Mouse (Mus musculus) liver, postnatal 0 days (tissue): ENCODE measurements around the gene Prlh. TPM values are rescaled to one million over a fixed set of nuclear protein-coding genes. Genes with fewer than 3 reads are reported as not detected.

Source experiments
- ATAC-seq: fragments of 200-750 bp; cut with Nextera tagmentation; 2 replicates; pipeline ENCODE4 v1.8.0; 2017; ENCODE audit warnings: mild to moderate bottlenecking, moderate library complexity
- DNase-seq: peaks from one replicate; pipeline ENCODE4 v3.0.0-alpha.2; 2016
- H3K27ac ChIP-seq: fragments of 300-500 bp; sonication (generic); 2 replicates; pipeline ENCODE4 v1.5.1; 2014; ENCODE audit warnings: antibody characterized with exemption, moderate library complexity, mild to moderate bottlenecking, low read depth
- H3K27me3 ChIP-seq: fragments of 300-500 bp; sonication (generic); 2 replicates; pipeline ENCODE4 v1.6.1; 2014; ENCODE audit warnings: low read length, control low read depth, mixed read lengths; ENCODE audit not compliant: insufficient read depth
- H3K36me3 ChIP-seq: fragments of 300-500 bp; sonication (generic); replicated peaks from 2 replicates; pipeline ENCODE4 v1.6.1; 2014; ENCODE audit warnings: mild to moderate bottlenecking, control low read depth, low read length, moderate library complexity, mixed read lengths; ENCODE audit not compliant: insufficient read depth
- H3K4me1 ChIP-seq: fragments of 300-500 bp; sonication (generic); 2 replicates; pipeline ENCODE4 v1.6.1; 2014; ENCODE audit warnings: antibody characterized with exemption, mild to moderate bottlenecking, control low read depth; ENCODE audit not compliant: insufficient read depth
- H3K4me2 ChIP-seq: fragments of 300-500 bp; sonication (generic); 2 replicates; pipeline ENCODE4 v1.6.1; 2014; ENCODE audit warnings: low read depth, mild to moderate bottlenecking, low read length, moderate library complexity, mixed read lengths
- H3K4me3 ChIP-seq: fragments of 300-500 bp; sonication (generic); 2 replicates; pipeline ENCODE4 v1.5.1; 2014; ENCODE audit warnings: low read depth, low read length
- H3K9ac ChIP-seq: fragments of 300-500 bp; sonication (generic); replicated peaks from 2 replicates; pipeline ENCODE4 v1.6.1; 2014; ENCODE audit warnings: mild to moderate bottlenecking, moderate library complexity
- H3K9me3 ChIP-seq: fragments of 300-500 bp; sonication (generic); 2 replicates; pipeline ENCODE4 v1.6.1; 2016; ENCODE audit warnings: mild to moderate bottlenecking, control low read depth, low read length, mixed read lengths
- CTCF ChIP-seq: sonication (generic); IDR thresholded peaks from 2 replicates; pipeline ENCODE4 v1.5.1; 2016; ENCODE audit warnings: antibody characterized with exemption, low read depth
- EP300 ChIP-seq: IDR thresholded peaks from 2 replicates; pipeline ENCODE4 v1.6.1; 2016; ENCODE audit warnings: antibody characterized with exemption, low read depth, mild to moderate bottlenecking
- WGBS: fragments of 180-500 bp; shearing (Covaris S2); extraction: QIAGEN DNeasy Blood & Tissue Kit; methylation state at CpG from one replicate; pipeline ENCODE4 v1.1.7; 2014; ENCODE audit not compliant: insufficient replicate concordance; 5-methylcytosine and 5-hydroxymethylcytosine counted together
- polyA plus RNA-seq: library from polyadenylated mRNA; unstranded; fragments of >200 nt; fragmentation: Nextera tagmentation; extraction: Ambion mirVana; gene quantifications from 2 replicates; pipeline ENCODE4 v1.2.1, GENCODE M21; 2015

The Prlh gene
- polyA plus RNA-seq, 1 experiment from 2014 or later: not detected

- H3K9me3 ChIP-seq: no peaks in the 10 kb centered on the region
- H3K36me3 ChIP-seq: no peaks in the 10 kb centered on the region
- no peak overlapping the region for H3K4me2 ChIP-seq
- H3K9ac ChIP-seq: no peak overlapping the region
- WGBS: 39% methylated on average over 3 of the region's 3 CpGs
- H3K4me3 ChIP-seq: no peak overlapping the region
- no peaks in the 10 kb centered on the region for H3K27me3 ChIP-seq
- TF ChIP-seq CTCF (no peak), EP300 (no peak)
- H3K27ac ChIP-seq: 0 out of 2 replicates have a peak overlapping the region, but pooled peaks have one; percentile 11
- peak; percentile 86 for ATAC-seq
- H3K4me1 ChIP-seq: peaks cover 14% of the 10 kb centered on the region
- peak; percentile 61 for DNase-seq
Measured at GRCm38 (mm10) chr1:90962994-90963393, 10.1 kb downstream of the Prlh start.

GRCm38 (mm10) chr1:90967583-90967982 is 14.7 kb downstream of the Prlh start:
- no peaks in the 10 kb centered on the region for H3K9me3 ChIP-seq
- ATAC-seq (no peak), DNase-seq (peak; percentile 36)
- H3K27me3 ChIP-seq: no peaks in the 10 kb centered on the region
- H3K4me1 ChIP-seq: peaks cover 20% of the 10 kb centered on the region
- H3K9ac ChIP-seq: peak overlapping the region; percentile 41; the same call in 1 of the 2 replicates
- no peaks in the 10 kb centered on the region for H3K36me3 ChIP-seq
- H3K4me2 ChIP-seq: peak overlapping the region; percentile 53; the same call in 1 of the 2 replicates
- TF ChIP-seq CTCF: no peak
- TF ChIP-seq EP300: no peak
- WGBS: 66% methylated on average over 7 of the region's 7 CpGs
- H3K27ac ChIP-seq: no peak overlapping the region
- H3K4me3 ChIP-seq: no peak overlapping the region

GRCm38 (mm10) chr1:90968649-90969048 is 15.7 kb downstream of the Prlh start:
- peaks cover 14% of the 10 kb centered on the region for H3K4me1 ChIP-seq
- H3K27me3 ChIP-seq: 0 out of 2 replicates have a peak, but pooled peaks cover 2% of the 10 kb centered on the region
- H3K4me2 ChIP-seq: peak overlapping the region; percentile 53
- H3K36me3 ChIP-seq: no peaks in the 10 kb centered on the region
- WGBS: 49% methylated on average over 4 of the region's 4 CpGs
- DNase-seq (no peak), ATAC-seq (no peak)
- H3K9ac ChIP-seq: peak overlapping the region; percentile 51; the same call in 1 of the 2 replicates
- TF ChIP-seq EP300 (no peak), CTCF (no peak)
- H3K4me3 ChIP-seq: peak overlapping the region; percentile 39
- H3K9me3 ChIP-seq: no peaks in the 10 kb centered on the region
- H3K27ac ChIP-seq: no peak overlapping the region; the same call in 1 of the 2 replicates

GRCm38 (mm10) chr1:90969347-90969784 is 16.5 kb downstream of the Prlh start, which contains the start of gene Rab17:
Gene Rab17, minus strand, starts transcription at chr1:90969661.
- Histone ChIP-seq H3K27me3 (0 out of 2 replicates have a peak, but pooled peaks cover 2% of the 10 kb centered on the region), H3K27ac (peak within 1 kb of the TSS; percentile 63), H3K9me3 (no peaks in the 10 kb centered on the region), H3K36me3 (no peaks in the 10 kb centered on the region), H3K4me3 (peak within 1 kb of the TSS; percentile 39), H3K4me1 (peaks cover 11% of the 10 kb centered on the region; the same call in 1 of the 2 replicates), H3K4me2 (peak within 1 kb of the TSS; percentile 53), H3K9ac (peak within 1 kb of the TSS; percentile 58)
- 22% methylated on average over 9 of the region's 9 CpGs for WGBS
- peak; percentile 78 for ATAC-seq
- TF ChIP-seq CTCF (no peak), EP300 (no peak)
- peak; percentile 39 for DNase-seq

- 66% methylated on average over 10 of the region's 10 CpGs for WGBS
- H3K27me3 ChIP-seq: 0 out of 2 replicates have a peak, but pooled peaks cover 2% of the 10 kb centered on the region
- no peak for DNase-seq
Measured at GRCm38 (mm10) chr1:90969881-90970390, 17.0 kb downstream of the Prlh start.

GRCm38 (mm10) chr1:90972911-90973573 is 20.1 kb downstream of the Prlh start:
- 0 out of 2 replicates have a peak, but pooled peaks cover 2% of the 10 kb centered on the region for H3K27me3 ChIP-seq
- no peak overlapping the region for H3K27ac ChIP-seq
- DNase-seq (peak; percentile 89), ATAC-seq (peak; percentile 62)
- no peaks in the 10 kb centered on the region for H3K36me3 ChIP-seq
- H3K9ac ChIP-seq: no peak overlapping the region
- no peaks in the 10 kb centered on the region for H3K9me3 ChIP-seq
- 26% methylated on average over 9 of the region's 9 CpGs for WGBS
- peaks cover 6% of the 10 kb centered on the region; the same call in 1 of the 2 replicates for H3K4me1 ChIP-seq
- TF ChIP-seq CTCF (peak; percentile 97), EP300 (no peak)
- H3K4me3 ChIP-seq: no peak overlapping the region
- no peak overlapping the region for H3K4me2 ChIP-seq

More at GRCm38 (mm10) chr1:90969881-90970390, 17.0 kb downstream of the Prlh start:
- no peak overlapping the region for H3K9ac ChIP-seq
- H3K27ac ChIP-seq: no peak overlapping the region
- TF ChIP-seq EP300 (no peak), CTCF (no peak)
- peaks cover 11% of the 10 kb centered on the region; the same call in 1 of the 2 replicates for H3K4me1 ChIP-seq
- no peaks in the 10 kb centered on the region for H3K36me3 ChIP-seq
- no peaks in the 10 kb centered on the region for H3K9me3 ChIP-seq
- H3K4me2 ChIP-seq: peak overlapping the region; percentile 53
- H3K4me3 ChIP-seq: no peak overlapping the region
- ATAC-seq: no peak
